Mouse (Mus musculus) cerebellum, postnatal 4 days (tissue): Measurements from ENCODE around the gene Dnlz.

Experiments used
- DNase-seq, 2 experiments: peaks; one replicate each; pipeline ENCODE4 v3.0.0; 2022; ENCODE audit warnings: low spot score in 2 of 2, mixed read lengths in 1 of 2

The Dnlz gene

DNA sequence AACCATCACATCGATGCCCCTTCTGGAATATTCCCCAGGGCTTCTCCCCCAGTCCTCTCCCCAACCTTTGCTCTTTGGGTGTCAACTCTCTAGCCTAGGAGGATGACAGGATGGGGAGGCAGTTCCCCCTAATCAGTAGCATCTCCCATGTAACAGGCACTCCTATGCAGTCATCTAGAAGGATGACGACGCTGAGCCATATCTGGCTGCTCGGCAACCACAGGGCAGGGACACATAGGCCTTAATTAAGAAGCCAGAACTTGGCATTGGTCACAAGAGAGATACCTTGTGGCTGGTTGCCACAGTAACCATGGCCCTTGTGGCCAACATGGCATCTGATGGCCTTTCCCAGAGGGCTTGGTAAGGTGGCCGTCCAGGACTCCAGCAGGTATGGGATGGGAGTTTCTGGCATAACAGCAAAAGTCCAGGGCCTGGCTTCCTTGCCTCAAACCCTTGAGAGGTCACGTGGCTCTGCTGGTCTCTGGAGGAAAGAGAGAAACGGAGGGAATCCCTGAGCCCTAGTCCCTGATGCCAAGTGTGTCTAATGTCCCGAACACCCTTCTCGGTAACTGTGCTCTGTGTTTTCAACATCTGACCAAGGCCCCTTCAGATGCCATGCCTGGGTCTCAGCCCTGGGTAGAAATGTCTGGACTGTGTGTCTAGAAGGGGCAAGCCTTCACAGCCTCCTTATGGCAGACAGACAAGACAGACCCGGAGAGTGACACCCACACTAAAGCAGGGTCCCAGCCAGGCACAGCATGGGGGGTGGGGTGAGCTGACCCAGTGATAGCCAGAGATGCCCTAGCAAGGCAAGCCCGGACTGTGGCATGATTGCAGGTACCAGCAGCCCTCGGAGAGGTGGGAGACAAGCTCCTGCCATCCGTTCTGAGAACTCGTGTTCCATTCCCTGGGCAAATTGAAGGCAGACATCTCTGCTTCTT, 31.4 kb downstream of the Dnlz start:
- DNase-seq, result no peak

DNA sequence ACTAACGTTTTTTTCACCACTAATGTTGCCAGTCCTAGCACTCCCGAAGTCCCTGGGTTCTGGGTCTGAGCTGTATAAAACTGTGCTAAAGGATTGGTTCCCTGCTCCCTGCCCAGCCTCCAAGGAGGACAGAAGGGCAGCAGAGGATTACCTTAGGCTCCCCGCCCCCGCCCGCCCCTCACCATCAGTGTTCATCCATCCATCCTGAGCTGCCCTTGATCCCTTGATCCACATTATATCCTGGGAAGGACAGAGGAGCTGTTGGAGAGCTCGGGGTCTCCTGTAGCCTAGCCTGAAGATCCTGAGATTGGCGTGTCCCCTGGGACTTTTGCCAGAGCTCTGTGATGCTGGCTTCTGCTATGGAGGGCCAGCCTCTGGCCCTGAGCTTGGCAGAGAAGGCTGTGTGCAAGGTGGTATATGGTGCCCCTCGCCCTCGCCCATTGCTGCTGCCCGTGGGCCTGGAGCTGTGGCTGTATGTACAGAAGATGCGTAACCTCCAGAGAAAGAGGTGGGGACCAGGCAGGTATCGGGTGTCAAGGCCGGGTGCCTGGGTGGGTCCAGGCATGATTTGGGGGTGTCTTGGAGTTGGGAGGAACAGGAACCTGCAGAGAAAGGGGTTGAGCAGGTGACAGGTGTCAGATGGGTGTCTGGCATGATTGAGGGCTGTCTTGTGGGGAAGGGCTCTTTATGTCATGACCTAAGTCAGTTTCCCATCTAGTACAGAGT, 32.2 kb downstream of the Dnlz start:
- DNase-seq, result no peak

DNA sequence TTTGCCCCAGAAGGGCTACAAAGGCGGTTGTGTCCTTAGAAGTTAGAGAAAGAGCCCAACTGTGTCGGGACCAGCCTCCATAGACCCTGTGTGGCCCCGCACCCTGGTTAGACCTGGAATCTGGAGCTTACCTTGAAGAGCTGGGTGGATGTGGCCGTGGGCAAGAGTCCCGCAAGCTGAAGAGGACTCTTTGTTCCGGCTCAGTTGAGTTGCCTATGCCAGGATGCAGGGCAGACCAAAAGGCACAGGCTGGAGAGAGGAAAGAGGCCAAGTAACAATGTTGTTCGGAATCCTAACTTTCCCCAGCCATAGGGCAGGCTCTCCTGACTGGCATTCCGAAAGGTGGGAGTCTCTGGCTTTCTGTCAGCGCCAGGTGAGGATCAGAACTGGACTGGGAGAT, 32.8 kb downstream of the Dnlz start:
- no peak for DNase-seq

DNA sequence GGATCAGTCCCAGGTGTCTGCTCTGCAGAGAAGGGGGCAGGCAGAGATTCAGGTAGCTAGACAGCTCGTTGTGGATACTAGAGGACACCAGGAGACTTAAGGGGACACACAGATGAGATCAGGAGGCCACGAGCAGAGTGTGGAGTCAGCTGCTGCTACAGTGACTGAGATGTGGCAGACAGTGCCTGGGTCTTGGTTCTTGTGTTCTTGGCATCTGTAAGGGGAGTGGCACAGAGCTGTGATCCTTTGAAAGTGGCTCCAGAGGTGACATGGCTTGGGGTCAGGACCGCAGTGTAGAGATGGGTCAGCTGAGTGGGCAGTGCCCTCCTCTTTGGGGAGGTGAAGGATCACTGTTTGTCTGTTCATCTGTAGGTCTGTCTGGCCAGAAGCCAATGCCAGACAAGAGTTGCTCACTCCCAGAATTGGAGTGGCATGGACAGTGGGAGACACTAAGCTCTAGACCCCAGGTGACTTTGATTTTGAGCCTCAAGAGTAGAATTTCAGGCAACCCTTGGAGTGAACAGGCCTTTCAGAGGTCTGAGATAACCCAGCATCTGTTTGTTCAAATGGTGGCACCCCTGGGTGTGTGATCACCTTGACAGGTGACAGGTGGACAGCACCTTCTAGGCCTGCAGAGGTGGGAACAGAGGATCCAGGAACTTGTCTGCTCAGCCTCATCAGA, 33.8 kb downstream of the Dnlz start:
- DNase-seq, result no peak

DNA sequence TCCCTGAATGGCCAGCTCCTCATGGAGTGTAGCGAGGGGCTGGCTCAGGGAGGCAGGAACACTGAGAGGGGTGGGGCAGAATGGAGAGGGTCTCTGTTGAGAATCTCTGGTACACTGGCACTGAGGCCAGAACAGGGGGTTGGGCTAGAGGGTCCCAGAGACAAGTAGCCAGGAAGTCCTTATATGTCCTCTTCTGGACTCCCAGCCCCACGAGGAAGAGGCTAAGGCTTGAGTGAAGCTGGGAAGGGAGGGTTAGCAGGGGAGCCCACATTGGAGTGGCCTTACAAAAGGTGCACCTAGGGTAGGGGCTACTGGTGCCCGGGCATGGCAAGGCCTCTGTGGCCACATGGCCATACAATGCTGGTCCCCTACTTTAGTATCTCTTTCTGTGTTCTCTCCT, 34.5 kb downstream of the Dnlz start:
- DNase-seq, result no peak

DNA sequence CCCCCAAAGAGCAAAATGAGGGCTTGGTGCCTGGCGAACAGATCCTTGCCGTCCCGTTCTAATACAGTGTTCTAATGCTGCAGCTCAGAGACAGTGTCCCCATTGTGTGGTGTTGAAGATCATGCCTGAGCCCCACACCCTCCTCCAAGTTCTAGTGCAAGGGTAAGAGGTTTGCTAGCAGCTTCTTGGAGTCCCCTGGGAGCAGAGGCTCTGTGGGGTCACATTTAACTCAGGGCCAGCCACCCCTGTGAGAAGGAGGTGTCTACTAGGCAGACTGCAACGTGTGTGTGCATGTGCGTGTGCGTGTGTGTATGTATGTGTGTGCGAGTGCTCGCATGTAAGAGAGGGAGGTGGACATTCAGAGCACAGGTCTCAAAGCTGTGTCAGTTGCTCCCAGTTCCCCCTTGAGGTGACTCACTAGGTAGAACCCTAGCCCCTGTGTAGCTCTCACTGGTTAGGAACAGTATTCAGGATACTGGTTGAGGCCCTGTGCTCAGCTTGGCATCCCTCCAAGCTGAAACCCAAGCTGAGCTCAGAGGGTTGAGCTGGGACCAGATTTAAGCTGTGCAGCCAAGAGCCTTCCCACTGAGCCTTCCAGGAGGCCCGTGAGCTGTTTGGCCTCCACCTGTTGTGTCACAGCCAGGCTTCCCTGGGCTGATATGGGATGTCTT, 35.2 kb downstream of the Dnlz start:
- DNase-seq, result no peak

DNA sequence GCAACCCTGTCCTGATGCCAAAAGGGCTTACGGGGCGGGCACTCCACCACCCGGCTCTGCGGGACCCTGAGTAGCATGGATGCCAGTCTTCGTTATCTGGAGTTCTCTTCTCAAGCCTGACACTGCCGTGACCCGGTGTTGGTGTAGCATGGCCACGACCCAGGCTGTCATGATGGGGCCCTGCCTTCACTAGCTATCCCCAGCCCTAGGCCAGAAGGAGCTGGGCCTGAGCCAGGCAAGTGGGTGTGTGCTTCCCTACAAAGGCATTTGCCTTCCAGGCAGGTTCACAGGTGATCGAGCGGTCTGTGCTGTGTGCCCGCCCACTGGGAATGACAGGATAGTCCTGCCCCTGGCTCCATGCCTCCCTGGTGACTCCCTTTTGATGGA, 36.0 kb downstream of the Dnlz start:
- DNase-seq, result peak in 1 of 2 experiments; percentile 50

DNA sequence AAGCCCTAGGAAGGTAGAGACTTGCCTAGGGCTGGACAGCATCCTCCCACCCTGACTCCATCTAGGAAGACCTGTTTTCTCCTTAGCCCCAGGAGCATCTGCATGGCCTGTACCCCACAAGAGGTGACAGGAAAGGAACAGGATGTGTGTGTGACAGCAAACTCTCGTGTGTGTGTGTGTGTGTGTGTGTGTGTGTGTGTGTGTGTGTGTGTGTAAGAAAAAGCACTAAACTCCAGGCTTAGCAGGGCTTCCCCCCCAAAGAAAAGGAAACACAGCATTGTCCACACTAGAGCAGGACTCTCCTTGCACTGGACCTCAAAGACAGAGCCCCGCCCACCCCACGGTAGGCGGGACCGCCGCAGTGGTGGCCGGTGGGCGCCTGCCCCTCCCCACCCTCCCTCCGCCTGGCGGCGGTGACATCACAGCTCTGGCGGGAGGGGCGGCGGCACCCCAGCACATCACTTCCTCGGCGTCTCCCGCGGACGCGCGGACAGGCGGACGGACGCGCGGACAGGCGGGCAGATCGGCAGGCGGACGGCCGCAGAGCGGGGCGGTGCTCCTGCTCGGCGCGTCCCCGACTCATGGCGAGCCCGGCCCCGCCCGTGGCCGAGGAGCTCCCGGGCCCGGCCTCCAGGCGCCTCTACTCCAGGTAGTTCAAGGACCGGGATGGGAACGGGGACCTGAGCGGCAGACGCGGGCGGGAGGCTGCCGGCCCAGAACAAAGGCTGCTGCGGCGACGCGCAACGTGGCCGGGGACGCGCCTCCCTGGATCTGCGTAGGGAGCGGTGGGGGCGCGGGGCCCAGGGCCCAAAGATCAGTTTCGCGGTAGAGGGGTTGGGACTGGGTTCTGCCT, 36.6 kb downstream of the Dnlz start, which contains the start of gene Gpsm1:
Gene Gpsm1, plus strand, starts transcription at position 444 of the 853 bp plus-strand sequence.
- peak; percentile 68 to 85 for DNase-seq

DNA sequence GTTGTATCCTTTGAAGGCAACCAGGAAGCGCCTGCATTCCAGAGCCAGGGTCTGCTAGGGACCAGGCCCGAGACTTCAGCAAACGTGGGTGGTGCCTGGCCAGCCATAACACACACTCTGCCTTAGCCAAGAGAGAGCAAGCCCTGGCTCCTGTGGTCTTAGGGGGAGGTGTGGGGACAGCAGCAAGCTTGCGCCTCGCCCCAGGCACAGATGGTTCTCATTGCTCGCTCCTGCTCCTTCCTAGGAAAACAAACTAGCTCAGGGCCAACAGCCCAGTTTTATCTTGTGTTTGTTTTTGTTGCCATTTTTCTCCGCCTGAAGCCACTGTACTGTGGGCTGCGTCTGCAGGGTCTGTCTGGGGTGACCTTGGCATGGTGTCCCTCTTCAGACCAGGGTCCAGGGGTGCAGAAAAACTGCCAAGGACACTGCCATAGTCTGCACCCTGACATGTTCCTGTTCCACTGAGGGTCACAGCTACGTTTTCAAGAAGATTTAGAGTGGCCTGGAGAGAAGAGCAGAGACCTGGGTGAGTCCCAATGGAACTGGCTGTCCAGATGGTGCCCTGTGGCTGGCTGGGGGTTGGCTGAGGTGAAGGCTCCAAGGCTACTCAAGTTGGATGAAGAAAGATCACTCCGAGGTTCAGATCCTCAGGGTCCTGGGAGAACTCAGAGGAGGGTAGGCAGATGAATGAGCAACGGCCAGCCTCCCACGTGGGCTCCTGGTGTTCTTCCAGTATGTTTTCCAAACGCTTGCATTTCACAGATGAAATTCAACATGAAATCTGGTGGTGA, 37.4 kb downstream of the Dnlz start:
- DNase-seq, result peak in 1 of 2 experiments; percentile 57

DNA sequence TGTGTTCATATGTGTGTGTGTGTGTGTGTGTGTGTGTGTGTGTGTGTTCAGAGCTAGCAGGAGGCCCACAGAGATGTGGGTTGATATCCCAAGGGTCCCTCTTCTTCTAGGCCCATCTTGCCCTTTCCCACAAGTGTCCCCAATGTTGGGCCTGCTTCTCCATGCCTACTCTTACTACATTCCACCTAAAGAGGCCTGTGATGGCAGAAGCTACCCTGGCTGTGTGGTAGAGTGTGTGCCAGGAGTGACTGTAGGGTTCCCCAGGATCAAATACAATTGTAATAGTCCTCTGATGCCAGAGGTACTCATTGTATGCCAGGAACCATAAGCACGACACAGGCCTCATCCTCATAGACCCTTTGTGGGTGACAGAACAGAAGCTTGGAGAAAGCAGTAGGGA, 38.5 kb downstream of the Dnlz start:
- DNase-seq, result no peak

DNA sequence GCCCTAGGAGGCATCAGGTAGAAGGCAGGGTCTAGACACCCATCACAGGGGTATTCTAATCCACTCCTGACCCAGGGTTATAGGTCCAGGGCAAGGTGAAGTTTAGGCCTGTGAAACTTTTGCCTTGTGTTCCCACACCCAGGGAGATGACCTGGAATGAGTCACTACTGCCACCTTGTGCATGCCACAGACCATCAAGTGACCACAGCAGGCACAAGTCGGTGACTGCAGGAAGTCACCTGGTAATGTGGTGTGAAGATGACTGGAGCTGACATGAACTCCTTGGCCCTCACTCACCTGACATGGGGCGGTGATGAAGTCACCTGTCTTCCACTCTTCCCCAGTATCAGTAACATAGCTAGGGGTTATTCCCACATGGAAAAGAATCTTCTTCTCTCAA, 39.1 kb downstream of the Dnlz start:
- DNase-seq, result no peak

DNA sequence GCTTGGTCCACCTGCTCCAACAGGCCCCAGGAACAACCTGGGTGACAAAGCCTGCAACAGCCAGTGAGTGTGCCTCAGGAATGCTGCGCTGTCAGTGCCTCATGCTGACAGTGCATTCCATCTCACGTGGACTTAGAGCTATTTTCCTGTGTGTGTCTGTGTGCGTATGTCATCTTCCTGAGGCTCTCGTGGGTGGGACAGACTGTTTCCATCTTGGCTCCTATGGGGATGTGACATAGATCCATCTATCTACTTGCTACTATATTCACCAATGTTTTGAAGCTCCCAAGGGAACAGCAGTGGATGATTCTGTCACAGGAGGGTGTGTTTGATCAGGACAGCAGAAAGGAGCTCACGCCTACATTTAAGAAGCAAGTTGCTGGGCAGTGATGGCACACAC, 40.0 kb downstream of the Dnlz start:
- DNase-seq, result no peak

DNA sequence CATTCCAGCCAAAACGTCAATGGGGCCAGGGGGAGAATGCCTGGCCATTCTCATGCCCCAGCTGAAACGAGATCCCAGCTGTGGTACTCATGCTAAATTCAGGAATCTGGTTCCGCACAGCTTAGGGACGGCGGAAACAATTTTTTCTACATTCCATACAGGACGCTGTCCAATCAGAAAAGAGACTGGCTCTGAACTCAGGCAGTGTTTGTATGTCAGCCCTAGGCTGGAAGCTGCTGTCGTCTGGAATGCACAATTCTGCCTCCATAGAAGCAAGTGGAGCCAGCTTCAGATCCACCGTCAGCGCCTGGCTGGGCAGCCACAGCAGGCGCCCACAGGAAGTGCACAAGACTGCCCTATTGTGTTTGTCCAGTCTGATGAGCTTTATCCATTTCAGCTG, 42.2 kb downstream of the Dnlz start:
- no peak for DNase-seq

DNA sequence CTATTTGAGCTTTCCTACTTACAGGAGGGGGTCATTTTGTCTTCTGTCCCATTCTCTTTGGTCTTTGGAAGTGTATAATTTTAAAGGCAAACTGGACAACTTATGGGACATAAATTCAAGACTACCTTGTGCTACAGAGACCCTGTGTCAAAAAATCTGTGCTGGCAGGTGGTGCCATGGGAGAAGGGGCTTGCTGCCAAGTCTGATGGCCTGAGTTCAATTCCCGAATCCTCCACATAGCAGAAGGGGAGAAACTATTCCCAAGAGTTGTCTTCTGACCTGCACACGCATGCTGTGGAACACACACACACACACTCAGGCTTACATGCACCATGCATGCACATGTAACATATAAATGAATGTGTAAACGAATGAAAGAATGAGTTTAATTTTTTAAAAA, 45.2 kb downstream of the Dnlz start:
- DNase-seq, result no peak

DNA sequence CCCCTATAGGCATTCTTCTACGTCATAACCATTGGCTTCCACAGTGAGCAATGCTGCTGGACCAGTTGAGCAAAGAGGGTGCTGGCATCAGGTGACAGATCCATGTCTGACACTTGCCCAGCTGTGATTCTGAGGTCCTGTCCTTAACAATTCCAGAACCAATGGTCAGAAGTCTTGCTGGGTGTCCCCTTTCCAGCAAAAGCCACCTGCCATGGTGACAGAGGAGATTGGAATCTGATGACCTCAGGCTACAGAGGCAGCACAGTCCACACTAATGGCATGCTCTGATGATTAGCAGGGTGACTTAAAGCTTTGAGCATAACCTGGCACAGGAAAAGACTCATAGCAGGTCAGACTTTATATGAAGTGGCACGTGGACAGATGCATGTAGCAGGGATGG, 46.4 kb downstream of the Dnlz start:
- DNase-seq, result no peak

DNA sequence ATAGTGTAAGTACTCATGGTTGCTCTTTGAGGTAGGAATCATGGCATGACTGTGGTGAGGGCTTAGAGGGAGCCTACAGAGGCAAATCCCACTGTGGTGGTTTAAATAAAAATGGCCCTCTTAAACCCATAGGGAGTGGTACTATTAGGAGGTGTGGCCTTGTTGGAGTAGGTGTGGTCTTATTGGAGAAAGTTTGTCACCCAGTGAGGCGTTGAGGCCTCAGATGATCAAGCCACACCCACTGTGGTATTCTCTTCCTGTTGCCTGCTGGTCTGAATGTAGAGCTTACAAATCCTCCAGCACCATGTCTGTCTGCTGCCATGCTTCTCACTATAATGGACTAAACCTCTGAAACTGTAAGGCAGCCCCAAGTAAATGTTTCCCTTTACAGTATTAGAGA, 47.2 kb downstream of the Dnlz start:
- no peak for DNase-seq

DNA sequence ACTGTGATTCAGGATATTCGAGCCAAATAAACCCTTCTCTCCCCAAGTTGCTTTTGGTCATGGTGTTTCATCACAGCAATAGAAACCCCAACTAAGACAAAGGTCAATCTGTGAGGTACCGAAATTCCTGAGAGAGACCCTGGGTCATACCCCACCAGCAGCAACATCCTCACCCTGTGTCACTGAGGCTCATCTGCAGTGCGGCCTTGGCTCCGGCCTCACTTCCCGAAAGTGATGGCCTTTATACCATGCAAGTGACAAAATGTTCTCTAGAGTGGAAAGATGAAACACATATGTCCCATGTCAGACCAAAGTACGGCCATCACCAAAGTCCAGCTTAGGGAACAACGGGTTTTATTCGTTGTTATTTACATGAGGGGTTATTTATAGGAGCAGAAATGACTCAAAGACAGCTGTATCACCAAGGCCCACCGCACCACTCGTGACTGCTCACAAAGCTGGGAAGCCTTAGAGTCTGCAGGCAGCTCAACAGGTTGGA, 49.9 kb downstream of the Dnlz start:
- no peak for DNase-seq

DNA sequence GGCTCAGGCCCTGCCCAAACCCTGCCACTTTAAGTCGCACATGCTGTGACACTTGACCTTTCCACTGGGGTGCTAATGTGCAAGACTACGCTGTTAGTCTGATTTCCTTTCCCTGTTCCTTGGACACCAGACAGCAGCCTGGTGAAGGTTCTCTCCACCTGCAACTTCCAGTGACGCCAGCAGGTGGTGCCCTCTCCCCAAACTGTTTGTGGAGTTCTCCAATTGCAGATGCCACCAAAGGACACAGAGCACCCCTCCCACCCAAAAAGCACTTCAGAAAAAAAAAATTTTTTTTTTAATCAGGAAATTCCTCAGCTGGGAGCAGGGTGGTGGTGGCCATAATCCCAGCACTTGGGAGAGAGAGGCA, 51.1 kb downstream of the Dnlz start:
- DNase-seq, result peak; percentile 87 to 96

DNA sequence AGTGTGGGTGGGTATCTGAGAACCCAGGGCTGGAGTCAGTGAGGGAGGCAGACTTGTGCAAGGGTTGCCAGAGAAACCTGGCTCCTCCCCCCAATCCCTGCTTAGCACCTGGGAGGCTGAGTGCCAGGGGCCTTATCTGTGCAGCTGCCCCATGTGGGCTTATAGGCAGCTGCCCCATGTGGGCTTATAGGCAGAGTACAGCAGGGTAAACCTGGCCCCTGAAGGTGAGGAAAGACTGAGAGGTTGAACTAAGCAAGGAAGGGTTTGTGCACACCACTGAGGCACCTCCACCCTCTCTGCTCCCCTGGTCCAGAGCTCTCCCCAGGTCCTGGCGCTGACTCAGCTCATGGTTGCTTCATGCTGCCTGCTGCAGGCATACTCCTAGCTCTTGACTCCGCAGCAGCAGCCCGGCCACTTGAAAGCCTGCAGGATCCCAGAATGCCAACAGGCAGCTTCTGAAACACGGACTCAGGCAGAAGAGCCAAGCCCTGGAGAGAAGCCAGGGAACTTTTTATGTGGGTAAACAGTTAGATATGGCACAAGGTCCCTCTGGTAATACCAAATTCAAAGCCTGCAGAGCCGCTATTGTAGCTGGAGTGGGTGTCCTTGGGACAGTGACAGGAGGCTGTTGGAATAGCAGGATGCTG, 51.6 kb downstream of the Dnlz start:
- peak in 1 of 2 experiments; percentile 40 for DNase-seq
